Mouse (Mus musculus): ENCODE results near the gene Stab2.

Stab2 gene

GRCm38 (mm10) chr10:86890166-86890930, 117.5 kb downstream of the Stab2 start:
- DNase-seq, result peak; percentile 59 to 60

DNA sequence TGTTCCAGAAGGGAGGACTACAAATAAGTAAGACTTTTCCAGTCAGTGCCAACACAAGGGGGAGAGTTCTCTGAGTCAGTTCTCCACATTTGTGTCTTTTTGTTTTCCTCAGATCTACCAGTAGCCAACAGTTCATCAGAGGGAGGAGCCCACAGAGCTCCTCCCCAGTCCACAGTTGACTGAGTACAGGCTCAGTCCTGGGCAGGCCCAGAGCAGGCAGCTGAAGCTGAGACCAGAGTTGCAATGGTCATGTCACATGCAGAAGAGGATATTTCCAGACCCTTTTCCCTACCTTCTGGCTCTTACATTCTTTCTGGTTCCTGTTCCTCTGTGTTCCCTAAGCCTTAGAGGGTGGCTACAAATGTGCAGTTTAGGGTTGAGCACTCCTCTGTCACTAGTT, 118.4 kb downstream of the Stab2 start:
- DNase-seq, result no peak

DNA sequence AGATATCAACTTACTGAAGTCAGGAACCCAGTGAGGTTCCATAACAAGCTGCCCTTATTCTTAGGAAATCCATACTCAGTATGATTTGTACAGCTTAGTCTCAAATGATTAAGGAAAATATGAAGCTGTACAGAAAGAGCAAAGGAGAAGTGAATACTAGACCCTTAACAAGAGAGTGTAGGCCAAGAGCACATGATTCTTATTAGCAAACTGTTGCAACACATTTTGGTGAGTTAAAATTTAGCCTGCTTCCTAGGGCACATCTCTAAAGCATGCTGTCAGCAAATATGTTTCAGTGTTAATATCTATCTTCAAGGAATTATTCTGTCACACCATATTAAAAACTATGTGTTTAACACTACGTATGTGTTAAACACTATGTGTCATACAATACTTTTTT, 121.4 kb downstream of the Stab2 start:
- DNase-seq, result no peak

- DNase-seq, result no peak
These were observed 126.4 kb downstream of the Stab2 start for GRCm38 (mm10) chr10:86881448-86881847.

GRCm38 (mm10) chr10:86880071-86880806, 127.6 kb downstream of the Stab2 start:
- DNase-seq, result peak; percentile 72 to 80

DNA sequence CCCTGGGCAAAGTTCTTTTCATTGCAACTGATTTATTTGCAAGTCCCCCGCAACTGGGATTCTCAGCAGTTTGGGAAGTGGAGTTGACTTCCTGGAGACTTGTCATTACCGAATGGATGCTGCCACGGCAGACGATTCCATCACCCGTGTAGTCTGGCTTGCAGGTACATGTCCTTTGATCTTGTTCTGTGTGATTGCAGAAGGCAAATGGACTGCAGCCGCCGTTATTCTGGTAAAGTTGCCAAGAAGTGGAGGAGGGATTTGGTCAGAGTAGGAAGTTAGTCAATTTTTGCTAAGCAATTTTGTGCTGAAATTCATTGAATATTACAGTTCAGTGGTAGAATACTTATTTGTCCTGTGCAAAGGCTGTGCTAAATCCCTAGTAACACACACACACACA, 129.1 kb downstream of the Stab2 start:
- DNase-seq, result no peak

DNA sequence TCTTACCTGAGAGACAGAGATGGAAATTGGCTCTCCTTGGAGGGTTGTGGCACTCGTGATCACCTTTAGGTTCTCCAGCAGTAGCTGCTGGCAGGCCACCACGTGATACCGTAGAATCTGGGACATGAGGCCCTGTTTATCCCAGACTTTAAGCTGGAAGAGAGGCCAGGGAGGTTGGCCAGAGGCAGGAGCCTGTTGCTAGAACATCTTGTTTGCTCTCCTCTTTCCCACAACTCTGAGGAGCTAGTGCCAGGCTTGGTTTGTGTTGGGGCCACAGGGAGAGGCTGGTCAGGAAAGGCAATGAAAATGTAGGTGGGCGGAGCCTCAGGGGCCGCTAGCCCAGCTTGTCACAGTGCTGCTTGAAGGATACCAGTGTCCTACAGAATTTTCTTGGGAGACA, 135.2 kb downstream of the Stab2 start:
- DNase-seq, result no peak

- DNase-seq, result no peak
These were observed 135.7 kb downstream of the Stab2 start for GRCm38 (mm10) chr10:86872121-86872520.

GRCm38 (mm10) chr10:86863429-86863828, 144.4 kb downstream of the Stab2 start:
- DNase-seq, result no peak

DNA sequence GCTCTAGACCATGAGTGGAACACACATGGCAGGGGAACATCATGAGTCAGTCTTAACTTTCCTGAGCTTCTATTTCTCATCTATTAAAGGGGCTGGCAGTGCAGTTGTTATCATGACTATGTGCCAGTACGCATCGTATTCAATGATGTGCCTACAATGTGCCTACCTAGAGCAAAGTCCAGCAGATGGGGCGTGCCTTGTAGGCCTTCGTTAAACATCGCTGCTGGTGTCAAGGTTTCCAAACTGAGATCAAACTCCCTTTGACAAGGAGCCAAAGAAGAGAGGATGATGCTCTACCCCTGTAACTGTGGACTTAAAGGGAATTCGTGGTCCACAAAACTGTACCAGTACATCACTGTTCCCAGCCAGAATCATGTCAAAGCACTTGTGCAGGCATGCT, 145.3 kb downstream of the Stab2 start:
- DNase-seq, result no peak

DNA sequence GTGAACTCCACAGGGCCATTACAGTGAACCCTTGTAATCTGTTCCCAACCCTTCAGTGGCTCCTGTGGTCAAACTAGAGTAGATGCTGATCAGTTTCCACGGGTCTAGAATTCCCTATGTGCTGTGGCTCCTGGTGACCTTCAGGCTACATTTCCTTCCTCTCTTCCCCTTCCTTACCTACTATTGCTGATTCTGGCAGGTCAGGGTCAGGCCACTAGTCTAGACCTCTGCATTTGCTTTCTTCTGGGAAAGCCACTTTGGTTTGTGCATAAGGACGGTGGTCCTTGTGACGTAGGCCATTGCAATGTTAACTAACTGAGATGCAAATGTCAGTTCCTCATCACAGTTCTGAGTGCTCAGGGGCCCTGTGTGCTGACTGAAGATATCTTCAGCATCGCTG, 147.4 kb downstream of the Stab2 start:
- DNase-seq, result no peak

- DNase-seq, result no peak
These were observed 154.4 kb downstream of the Stab2 start for GRCm38 (mm10) chr10:86853433-86853832.

DNA sequence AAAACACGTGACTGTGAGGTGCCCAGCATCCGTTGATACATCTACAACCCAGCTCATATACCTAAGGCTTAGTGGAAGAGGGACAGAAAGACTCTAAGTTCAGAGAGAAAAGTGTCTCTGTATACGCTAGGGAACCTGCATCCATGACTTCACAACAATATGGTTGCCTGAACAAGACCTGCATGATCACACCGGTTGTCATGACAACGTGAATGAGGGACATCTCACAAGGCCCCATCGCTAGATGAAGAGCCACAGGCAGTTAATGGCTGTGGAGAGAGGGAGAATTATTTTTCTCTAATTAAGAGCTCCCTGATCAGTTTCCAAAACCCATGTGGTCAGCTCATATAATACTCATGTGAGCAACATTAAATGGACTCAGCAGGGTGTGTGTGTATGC, 155.7 kb downstream of the Stab2 start:
- no peak for DNase-seq

GRCm38 (mm10) chr10:86849508-86849907, 158.3 kb downstream of the Stab2 start:
- no peak for DNase-seq

DNA sequence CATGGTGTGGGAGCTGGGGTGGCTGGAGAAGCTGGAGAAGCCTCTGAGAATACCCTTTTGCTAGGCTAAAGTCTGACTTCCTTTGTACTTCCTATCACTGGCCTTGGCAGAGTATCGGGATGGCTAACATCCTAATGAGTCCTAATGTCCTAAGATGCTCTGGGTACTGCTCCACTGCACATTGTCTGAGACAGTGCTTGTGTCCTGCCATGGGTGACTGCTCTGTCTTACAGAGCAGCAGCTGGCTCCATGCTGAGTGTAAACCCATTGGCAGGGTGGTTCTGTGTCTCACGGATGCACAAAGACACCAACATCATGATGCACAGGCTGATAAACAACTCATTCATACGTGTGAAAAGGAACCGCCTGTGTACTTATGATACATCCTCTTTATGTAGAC, 158.7 kb downstream of the Stab2 start:
- DNase-seq, result no peak

- DNase-seq, result no peak
These were observed 160.8 kb downstream of the Stab2 start for GRCm38 (mm10) chr10:86846926-86847467.

DNA sequence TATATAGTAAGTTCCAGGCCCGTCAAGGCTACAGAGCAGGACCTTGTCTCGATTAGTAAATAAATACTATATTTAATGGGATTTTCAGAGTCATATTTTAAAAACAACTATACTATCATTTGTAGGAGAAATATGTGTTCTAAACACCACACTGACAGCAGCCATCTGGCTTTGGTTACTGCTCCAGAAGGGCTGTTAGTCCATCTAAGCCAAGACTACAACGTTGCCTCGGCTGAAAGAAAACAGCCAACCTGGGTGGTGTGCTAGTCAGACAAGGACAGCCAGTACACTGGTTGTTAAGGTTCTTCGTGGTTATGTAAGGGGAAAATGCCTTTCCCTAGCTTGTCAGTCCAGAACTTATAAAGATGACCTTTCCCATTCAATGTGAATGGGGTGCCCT, 165.2 kb downstream of the Stab2 start:
- DNase-seq, result no peak

GRCm38 (mm10) chr10:86838827-86839226, 169.0 kb downstream of the Stab2 start:
- peak; percentile 63 to 64 for DNase-seq

GRCm38 (mm10) chr10:86836784-86837183, 171.0 kb downstream of the Stab2 start:
- DNase-seq, result no peak

DNA sequence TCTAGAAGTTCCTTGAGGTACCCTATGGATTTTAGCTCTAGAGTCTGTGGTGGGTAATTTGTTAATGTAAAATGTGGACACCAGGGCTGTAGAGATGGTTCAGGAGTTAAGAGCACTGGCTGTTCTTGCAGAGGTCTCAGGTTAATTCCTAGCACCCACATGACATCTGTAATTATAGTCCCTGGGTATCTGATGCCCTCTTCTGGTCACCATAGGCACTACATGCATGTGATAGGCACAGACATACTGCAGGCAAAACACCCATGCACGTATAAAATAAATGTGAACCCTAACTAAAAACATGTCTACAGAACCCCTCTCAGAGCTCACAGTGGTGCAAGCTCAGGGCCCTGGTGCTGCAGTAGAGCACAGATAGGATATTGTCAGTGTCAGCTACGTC, 178.3 kb downstream of the Stab2 start:
- no peak for DNase-seq

DNA sequence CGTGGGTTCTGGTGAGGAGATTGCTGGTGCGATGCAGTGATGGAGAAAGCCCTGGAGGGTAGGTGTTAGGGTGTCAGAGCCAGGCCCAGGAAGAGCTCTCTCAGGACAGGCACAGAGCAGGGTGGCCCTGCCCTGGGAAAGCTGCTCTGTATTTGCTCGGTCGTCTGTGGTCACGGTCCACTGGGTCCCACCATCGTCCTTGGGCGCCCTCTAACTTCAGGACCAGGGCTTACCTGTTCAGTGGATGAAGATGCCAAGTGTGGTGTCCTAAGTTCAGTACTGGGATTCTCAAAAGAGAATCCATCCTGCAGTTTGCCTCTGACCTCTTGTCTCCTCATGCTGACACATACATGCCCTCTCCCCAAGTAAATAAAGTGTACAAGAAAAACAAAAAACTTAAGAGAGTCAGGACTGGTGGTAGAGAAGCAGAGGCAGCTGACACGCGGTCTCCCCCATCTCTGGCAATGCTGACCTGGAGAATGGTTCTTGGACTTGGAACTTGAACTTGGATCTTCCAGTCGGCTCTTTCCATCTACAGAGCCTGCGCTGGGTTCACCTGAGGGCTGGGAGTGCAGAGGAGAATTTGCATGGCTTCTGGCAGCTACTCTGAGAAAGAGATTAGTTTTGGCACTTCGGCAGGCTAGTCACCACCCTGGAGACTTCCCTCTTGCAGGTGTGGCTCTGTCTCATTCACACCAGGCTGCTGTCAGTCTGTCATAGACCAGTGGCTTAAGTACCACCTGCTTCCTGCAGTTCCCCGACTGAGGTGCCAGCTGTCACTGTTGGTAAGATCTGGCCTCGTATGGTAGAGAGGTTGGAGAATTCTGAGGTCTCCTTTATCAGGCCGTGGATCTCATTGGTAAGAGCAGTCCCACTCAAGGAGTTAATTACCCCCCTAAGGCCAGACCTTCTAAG, 179.3 kb downstream of the Stab2 start:
- DNase-seq, result peak; percentile 41 to 61

GRCm38 (mm10) chr10:86826929-86827328, 180.9 kb downstream of the Stab2 start:
- no peak for DNase-seq
